Mouse (Mus musculus) neural tube, embryonic 15.5 days (tissue): ENCODE measurements at regions not wholly inside any gene's neighbourhood (a gene's known extent, or its start where the extent isn't known, plus 50 kb on each side); places are given as distances from the start of the nearest gene placed in this dataset. TPM values are rescaled to one million over a fixed set of nuclear protein-coding genes. Genes with fewer than 3 reads are reported as not detected.

Experiments used
- microRNA-seq: library from miRNA; unstranded; fragments of <30 nt; microRNA quantifications from one replicate; pipeline ENCODE4, GENCODE M21; 2017

Small RNA genes lying in the stretch of these regions (microRNA-seq; reads per million reads assigned to microRNA genes)
- gene Gm22825 (not detected), gene Gm23646 (not detected)
